ENCODE assay signal across 1 mouse cellular context in the genomic region with DNA sequence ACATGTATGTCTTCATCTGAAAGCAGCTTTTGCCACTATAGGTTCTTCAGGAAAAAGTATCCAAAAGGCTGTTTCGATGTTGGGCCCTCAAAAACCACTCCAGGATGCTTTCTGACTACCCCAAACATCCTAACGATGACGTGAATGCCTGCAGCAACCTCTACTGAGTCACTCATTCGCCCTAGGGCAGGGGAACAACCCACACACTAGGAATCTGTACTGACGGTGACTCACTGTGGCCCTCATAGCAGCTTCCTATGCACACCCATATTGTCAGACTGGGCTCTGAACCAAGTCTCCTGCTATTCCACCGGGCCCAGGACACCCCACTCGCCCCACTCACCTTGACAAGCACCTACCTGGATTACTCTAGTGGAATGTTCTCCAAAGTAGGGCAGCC.
TF ChIP-seq lines count a peak whose summit lies in the region.

No protein-coding gene starts in this region.

TF ChIP-seq in CH12.LX, 34 proteins besides CTCF, POLR2A, EP300 and RAD21:
- no peak for TF ChIP-seq KAT2A (IDR thresholded peaks at IDR 0.05; ENCODE audit: insufficient replicate concordance, low read length)
- no peak for TF ChIP-seq E2F4 (IDR thresholded peaks at IDR 0.05; ENCODE audit: insufficient replicate concordance, low read depth, low read length)
- TF ChIP-seq POLR2AphosphoS2 (IDR thresholded peaks at IDR 0.05; ENCODE audit: low read depth, low read length), result no peak
- TF ChIP-seq MAX (IDR thresholded peaks at IDR 0.05; ENCODE audit: low read length), result no peak
- TF ChIP-seq ZNF384 (IDR thresholded peaks at IDR 0.05; ENCODE audit: low read depth, low read length), result no peak
- no peak for TF ChIP-seq UBTF (IDR thresholded peaks at IDR 0.05; ENCODE audit: low read depth, low read length)
- no peak for TF ChIP-seq ZMIZ1 (IDR thresholded peaks at IDR 0.05; ENCODE audit: low read depth, low read length)
- TF ChIP-seq TCF12 (IDR thresholded peaks at IDR 0.05; ENCODE audit: low read depth, low read length), result no peak
- no peak for TF ChIP-seq SIN3A (IDR thresholded peaks at IDR 0.05; ENCODE audit: low read length)
- no peak for TF ChIP-seq CHD2 (IDR thresholded peaks at IDR 0.05; ENCODE audit: low read length)
- no peak for TF ChIP-seq USF1 (IDR thresholded peaks at IDR 0.05; ENCODE audit: low read depth, low read length)
- TF ChIP-seq PAX5 (IDR thresholded peaks at IDR 0.05; ENCODE audit: low read length), result no peak
- TF ChIP-seq ETS1 (conservative IDR thresholded peaks at IDR 0.05; ENCODE audit: low read depth, low read length), result no peak
- TF ChIP-seq MYC (IDR thresholded peaks at IDR 0.05; ENCODE audit: low read depth, low read length), result no peak
- no peak for TF ChIP-seq RCOR1 (conservative IDR thresholded peaks at IDR 0.05; ENCODE audit: low read depth, low read length)
- no peak for TF ChIP-seq JUND (conservative IDR thresholded peaks at IDR 0.05; ENCODE audit: low read depth, low read length)
- TF ChIP-seq BHLHE40 (IDR thresholded peaks at IDR 0.05; ENCODE audit: low read depth, low read length), result no peak
- no peak for TF ChIP-seq CHD1 (IDR thresholded peaks at IDR 0.05; ENCODE audit: low read depth, low read length)
- no peak for TF ChIP-seq HCFC1 (IDR thresholded peaks at IDR 0.05; ENCODE audit: low read depth, low read length)
